Comparison of ENCODE assay signal across 8 mouse cellular contexts in the genomic region with DNA sequence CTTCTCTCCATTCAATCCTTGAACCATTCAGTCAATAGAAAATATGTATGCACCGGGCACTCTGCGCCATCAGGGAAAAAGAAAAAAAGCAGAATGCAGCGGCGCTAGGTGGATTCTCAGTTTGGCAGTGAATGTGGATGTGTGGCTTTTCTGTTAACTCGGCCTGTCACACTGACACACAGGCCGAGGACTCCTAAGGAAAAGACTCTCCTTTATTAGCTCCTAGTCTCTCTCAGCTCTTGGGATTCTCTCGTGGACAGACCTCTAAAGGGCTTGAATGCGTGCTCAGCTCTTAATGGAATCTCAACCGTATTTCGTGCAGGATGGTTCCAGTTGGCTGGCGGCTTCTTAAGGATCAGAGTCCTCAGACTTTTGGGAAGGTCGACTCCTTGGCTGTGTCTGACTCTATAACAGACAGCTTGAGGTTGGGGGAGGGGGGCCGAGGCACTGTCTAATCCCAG. TPM values are rescaled to one million over a fixed set of nuclear protein-coding genes. Genes with fewer than 3 reads are reported as not detected.
DNase-seq lines count a peak whose midpoint lies in the region; ATAC-seq and TF ChIP-seq lines count a peak whose summit lies in the region.

No protein-coding gene starts in this region.

- no peaks in the 10 kb centered on the region for H3K9me3 ChIP-seq in liver, embryonic 11.5 days (ENCODE audit: control insufficient read depth, low read length)
- H3K9me3 ChIP-seq in embryonic facial prominence, embryonic 11.5 days (replicated peaks; ENCODE audit: control insufficient read depth, low read length): no peaks in the 10 kb centered on the region
- no peaks in the 10 kb centered on the region for H3K9me3 ChIP-seq in hindbrain, postnatal 0 days (ENCODE audit: low read length)
- H3K9me3 ChIP-seq in liver, embryonic 14.5 days (ENCODE audit: control insufficient read depth, low read length): no peaks in the 10 kb centered on the region

- DNase-seq in liver, embryonic 11.5 days (ENCODE audit: low spot score): no peak
- no peak for DNase-seq in liver
- DNase-seq in embryonic facial prominence, embryonic 11.5 days (ENCODE audit: low spot score): no peak
- DNase-seq in hindbrain, postnatal 0 days (ENCODE audit: low spot score): peak; percentile 50
- no peak for DNase-seq in liver, embryonic 14.5 days (ENCODE audit: low read depth in 3 of 3, low spot score in 3 of 3)
- DNase-seq in yolk sac, embryonic 10.5 days (ENCODE audit: low spot score): peak; percentile 35
- DNase-seq in spleen, postnatal 14 days (ENCODE audit: low spot score in 2 of 2): no peak

- TF ChIP-seq CTCF in bone marrow macrophage, adult 2 months (IDR thresholded peaks at IDR 0.05; ENCODE audit: low read depth, low read length): no peak
- TF ChIP-seq CTCF in hindbrain, postnatal 0 days (IDR thresholded peaks at IDR 0.05; ENCODE audit: low read depth): no peak
- no peak for TF ChIP-seq CTCF in liver, embryonic 14.5 days (IDR thresholded peaks at IDR 0.05; ENCODE audit: low read depth)

- 17% methylated on average over 13 of the region's 13 CpGs for WGBS in liver, embryonic 11.5 days
- 6% methylated on average over 13 of the region's 13 CpGs for WGBS in embryonic facial prominence, embryonic 11.5 days
- 3% methylated on average over 13 of the region's 13 CpGs for WGBS in hindbrain, postnatal 0 days
- 21% methylated on average over 13 of the region's 13 CpGs for WGBS in liver, embryonic 14.5 days (ENCODE audit: insufficient replicate concordance)

- peak overlapping the region; percentile 84 for H3K4me3 ChIP-seq in liver, embryonic 11.5 days (ENCODE audit: low read depth, low read length)
- peak overlapping the region; percentile 77 for H3K4me3 ChIP-seq in bone marrow macrophage, adult 2 months (ENCODE audit: insufficient read depth, low read length)
- H3K4me3 ChIP-seq in embryonic facial prominence, embryonic 11.5 days (ENCODE audit: low read depth, low read length): peak overlapping the region; percentile 91
- peak overlapping the region; percentile 82 for H3K4me3 ChIP-seq in hindbrain, postnatal 0 days (ENCODE audit: low read length)
- H3K4me3 ChIP-seq in liver, embryonic 14.5 days (ENCODE audit: insufficient read depth in 1 of 2, low read depth in 2 of 2, low read length in 2 of 2): peak overlapping the region; percentile 61 to 67; a peak in 3 of 4 replicates

- peak overlapping the region; percentile 65; the same call in 1 of the 2 replicates for H3K27ac ChIP-seq in liver, embryonic 11.5 days (ENCODE audit: low read depth, low read length)
- H3K27ac ChIP-seq in bone marrow macrophage, adult 2 months (ENCODE audit: insufficient read depth, low read depth, low read length): peak overlapping the region; percentile 66; the same call in 1 of the 2 replicates
- 0 out of 2 replicates have a peak overlapping the region, but pooled peaks have one; percentile 41 for H3K27ac ChIP-seq in embryonic facial prominence, embryonic 11.5 days (replicated peaks; ENCODE audit: low read depth, low read length)
- H3K27ac ChIP-seq in hindbrain, postnatal 0 days: peak overlapping the region; percentile 99
- no peak overlapping the region for H3K27ac ChIP-seq in liver, embryonic 14.5 days

- H3K27me3 ChIP-seq in liver, embryonic 11.5 days (replicated peaks; ENCODE audit: control insufficient read depth, insufficient read depth, low read length): no peaks in the 10 kb centered on the region
- H3K27me3 ChIP-seq in embryonic facial prominence, embryonic 11.5 days (ENCODE audit: control insufficient read depth, insufficient read depth, low read length): no peaks in the 10 kb centered on the region
- H3K27me3 ChIP-seq in hindbrain, postnatal 0 days (ENCODE audit: insufficient read depth, low read length): no peaks in the 10 kb centered on the region
- H3K27me3 ChIP-seq in liver, embryonic 14.5 days (ENCODE audit: control insufficient read depth, insufficient read depth, low read length): no peaks in the 10 kb centered on the region

- H3K4me2 ChIP-seq in liver, embryonic 11.5 days: peak overlapping the region; percentile 87
- peak overlapping the region; percentile 78 for H3K4me2 ChIP-seq in embryonic facial prominence, embryonic 11.5 days (ENCODE audit: low read depth, low read length)
- peak overlapping the region; percentile 88 for H3K4me2 ChIP-seq in hindbrain, postnatal 0 days (ENCODE audit: low read depth, low read length)
- peak overlapping the region; percentile 74 for H3K4me2 ChIP-seq in liver, embryonic 14.5 days (ENCODE audit: low read depth)

- no peak for TF ChIP-seq POLR2A in bone marrow macrophage, adult 2 months (IDR thresholded peaks at IDR 0.05; ENCODE audit: borderline replicate concordance, low read depth, low read length)

- peaks cover 21% of the 10 kb centered on the region for H3K4me1 ChIP-seq in liver, embryonic 11.5 days (replicated peaks; ENCODE audit: control insufficient read depth, insufficient read depth, low read length)
- peaks cover 17% of the 10 kb centered on the region for H3K4me1 ChIP-seq in bone marrow macrophage, adult 2 months (ENCODE audit: control insufficient read depth, insufficient read depth, low read length)
- H3K4me1 ChIP-seq in embryonic facial prominence, embryonic 11.5 days (ENCODE audit: control insufficient read depth, insufficient read depth, low read length): 0 out of 2 replicates have a peak, but pooled peaks cover 2% of the 10 kb centered on the region
- H3K4me1 ChIP-seq in hindbrain, postnatal 0 days (ENCODE audit: insufficient read depth, low read length): peaks cover 26% of the 10 kb centered on the region
- H3K4me1 ChIP-seq in liver, embryonic 14.5 days (replicated peaks; ENCODE audit: control insufficient read depth in 2 of 2, insufficient read depth in 2 of 2, low read length in 1 of 2): peaks cover 0 to 11% of the 10 kb centered on the region in 2 experiments; a peak in 3 of 4 replicates

- ATAC-seq in liver, embryonic 11.5 days (replicated peaks; ENCODE audit: low FRiP score): no peak
- ATAC-seq in embryonic facial prominence, embryonic 11.5 days (replicated peaks; ENCODE audit: insufficient number of reproducible peaks, low FRiP score, low TSS enrichment, low read depth): no peak
- ATAC-seq in hindbrain, postnatal 0 days: no peak
- no peak for ATAC-seq in liver, embryonic 14.5 days (ENCODE audit: insufficient read depth)

- TF ChIP-seq EP300 in liver, embryonic 14.5 days (IDR thresholded peaks at IDR 0.05; ENCODE audit: low read depth): no peak

- H3K9ac ChIP-seq in liver, embryonic 11.5 days (ENCODE audit: low read depth, low read length): peak overlapping the region; percentile 54
- H3K9ac ChIP-seq in embryonic facial prominence, embryonic 11.5 days (replicated peaks; ENCODE audit: low read length): peak overlapping the region; percentile 68
- peak overlapping the region; percentile 92 for H3K9ac ChIP-seq in hindbrain, postnatal 0 days (replicated peaks; ENCODE audit: low read length)
- H3K9ac ChIP-seq in liver, embryonic 14.5 days (replicated peaks): no peak overlapping the region

- H3K36me3 ChIP-seq in liver, embryonic 11.5 days (ENCODE audit: control insufficient read depth, insufficient read depth, low read length): peaks cover 14% of the 10 kb centered on the region
- peaks cover 5% of the 10 kb centered on the region; the same call in 1 of the 2 replicates for H3K36me3 ChIP-seq in embryonic facial prominence, embryonic 11.5 days (replicated peaks; ENCODE audit: control insufficient read depth, insufficient read depth, low read depth, low read length)
- H3K36me3 ChIP-seq in hindbrain, postnatal 0 days (ENCODE audit: insufficient read depth, low read length): peaks cover 22% of the 10 kb centered on the region
- peaks cover 6% of the 10 kb centered on the region for H3K36me3 ChIP-seq in liver, embryonic 14.5 days (replicated peaks; ENCODE audit: control insufficient read depth, insufficient read depth, low read depth)

RNA-seq across cellular contexts. Expression of gene Slc25a4, which starts 0.6 kb away (rescaled TPM):
- 279 and 291 TPM in 2 replicates for polyA plus RNA-seq in liver, embryonic 11.5 days (2014; fragmentation: Nextera tagmentation; extraction: Ambion mirVana)
- 105 and 111 TPM in 2 replicates for polyA plus RNA-seq in bone marrow macrophage, adult 2 months (2012; ENCODE audit: insufficient read depth, insufficient read length, missing spikeins)
- polyA plus RNA-seq in embryonic facial prominence, embryonic 11.5 days (2014; fragmentation: Nextera tagmentation; extraction: Ambion mirVana): 508 and 538 TPM in 2 replicates
- total RNA-seq in hindbrain, postnatal 0 days (2014; rRNA removed): 1,071 and 1,180 TPM in 2 replicates
- polyA plus RNA-seq in hindbrain, postnatal 0 days (2015; fragmentation: Nextera tagmentation; extraction: Ambion mirVana): 1,213 and 1,215 TPM in 2 replicates
- polyA plus RNA-seq in liver, embryonic 14.5 days (2012; rRNA removed): 49.7 and 51.4 TPM in 2 replicates
- polyA plus RNA-seq in liver, embryonic 14.5 days (2014; fragmentation: Nextera tagmentation; extraction: Ambion mirVana): 83.1 and 88.3 TPM in 2 replicates

RNA-seq across cellular contexts. Expression of gene Snx25, which starts 59.7 kb away (rescaled TPM):
- polyA plus RNA-seq in liver, embryonic 11.5 days (2014; fragmentation: Nextera tagmentation; extraction: Ambion mirVana): 7.0 and 10.6 TPM in 2 replicates
- 10.8 and 12.3 TPM in 2 replicates for polyA plus RNA-seq in bone marrow macrophage, adult 2 months (2012; ENCODE audit: insufficient read depth, insufficient read length, missing spikeins)
- polyA plus RNA-seq in embryonic facial prominence, embryonic 11.5 days (2014; fragmentation: Nextera tagmentation; extraction: Ambion mirVana): 6.5 and 7.4 TPM in 2 replicates
- 36.9 and 38.7 TPM in 2 replicates for total RNA-seq in hindbrain, postnatal 0 days (2014; rRNA removed)
- polyA plus RNA-seq in hindbrain, postnatal 0 days (2015; fragmentation: Nextera tagmentation; extraction: Ambion mirVana): 8.4 and 10.4 TPM in 2 replicates
- 2.2 and 4.2 TPM in 2 replicates for polyA plus RNA-seq in liver, embryonic 14.5 days (2012; rRNA removed)
- 4.3 and 4.7 TPM in 2 replicates for polyA plus RNA-seq in liver, embryonic 14.5 days (2014; fragmentation: Nextera tagmentation; extraction: Ambion mirVana)

Comparison
In these comparisons a context has a peak if more than half of its experiments do, and no peak if none do; other contexts are left out.
1. DNase-seq: peak in hindbrain, postnatal 0 days (single experiment) and yolk sac, embryonic 10.5 days (single experiment); none in liver, embryonic 11.5 days (single experiment), liver (single experiment), embryonic facial prominence, embryonic 11.5 days (single experiment), liver, embryonic 14.5 days (0 of 3) and spleen, postnatal 14 days (0 of 2).
2. Peak in every context shown above with its lines, with median percentiles within 50 percentile points of each other: H3K4me2 ChIP-seq and H3K4me3 ChIP-seq.